Mouse (Mus musculus) lung, embryonic 16.5 days (tissue): ENCODE measurements around the gene Trir. TPM values are rescaled to one million over a fixed set of nuclear protein-coding genes. Genes with fewer than 3 reads are reported as not detected.

Source experiments
- ATAC-seq: fragments of 200-750 bp; cut with Nextera tagmentation; 2 replicates; pipeline ENCODE4 v1.8.0; 2017; ENCODE audit warnings: low read depth, mild to moderate bottlenecking, moderate library complexity
- H3K27ac ChIP-seq: fragments of 300-500 bp; sonication (generic); 2 replicates; pipeline ENCODE4 v1.5.1; 2014; ENCODE audit warnings: mild to moderate bottlenecking, control low read depth, low read length
- H3K27me3 ChIP-seq: fragments of 300-500 bp; sonication (generic); 2 replicates; pipeline ENCODE4 v1.6.1; 2014; ENCODE audit warnings: low read depth, low read length, mixed read lengths; ENCODE audit not compliant: control insufficient read depth, insufficient read depth
- H3K36me3 ChIP-seq: fragments of 300-500 bp; sonication (generic); 2 replicates; pipeline ENCODE4 v1.6.1; 2014; ENCODE audit warnings: low read length; ENCODE audit not compliant: control insufficient read depth, insufficient read depth
- H3K4me1 ChIP-seq: fragments of 300-500 bp; sonication (generic); replicated peaks from 2 replicates; pipeline ENCODE4 v1.6.1; 2014; ENCODE audit warnings: low read length, mixed read lengths; ENCODE audit not compliant: control insufficient read depth, insufficient read depth
- H3K4me2 ChIP-seq: fragments of 300-500 bp; sonication (generic); 2 replicates; pipeline ENCODE4 v1.6.1; 2014; ENCODE audit warnings: low read depth, low read length, control low read depth
- H3K4me3 ChIP-seq: fragments of 300-500 bp; sonication (generic); 2 replicates; pipeline ENCODE4 v1.5.1; 2014; ENCODE audit warnings: mild to moderate bottlenecking, low read length, control low read depth
- H3K9ac ChIP-seq: fragments of 300-500 bp; sonication (generic); 2 replicates; pipeline ENCODE4 v1.6.1; 2014; ENCODE audit warnings: low read length, control low read depth
- H3K9me3 ChIP-seq: fragments of 300-500 bp; sonication (generic); 2 replicates; pipeline ENCODE4 v1.6.1; 2016; ENCODE audit warnings: low read length; ENCODE audit not compliant: control insufficient read depth
- WGBS: fragments of 180-500 bp; shearing (Covaris S2); extraction: QIAGEN DNeasy Blood & Tissue Kit; methylation state at CpG from one replicate; pipeline ENCODE4 v1.1.7; 2014; 5-methylcytosine and 5-hydroxymethylcytosine counted together
- polyA plus RNA-seq: library from polyadenylated mRNA; unstranded; fragments of >200 nt; fragmentation: Nextera tagmentation; extraction: Ambion mirVana; gene quantifications from 2 replicates; pipeline ENCODE4 v1.2.1, GENCODE M21; 2015

The Trir gene
- polyA plus RNA-seq, 1 experiment from 2014 or later, result 101 TPM

DNA sequence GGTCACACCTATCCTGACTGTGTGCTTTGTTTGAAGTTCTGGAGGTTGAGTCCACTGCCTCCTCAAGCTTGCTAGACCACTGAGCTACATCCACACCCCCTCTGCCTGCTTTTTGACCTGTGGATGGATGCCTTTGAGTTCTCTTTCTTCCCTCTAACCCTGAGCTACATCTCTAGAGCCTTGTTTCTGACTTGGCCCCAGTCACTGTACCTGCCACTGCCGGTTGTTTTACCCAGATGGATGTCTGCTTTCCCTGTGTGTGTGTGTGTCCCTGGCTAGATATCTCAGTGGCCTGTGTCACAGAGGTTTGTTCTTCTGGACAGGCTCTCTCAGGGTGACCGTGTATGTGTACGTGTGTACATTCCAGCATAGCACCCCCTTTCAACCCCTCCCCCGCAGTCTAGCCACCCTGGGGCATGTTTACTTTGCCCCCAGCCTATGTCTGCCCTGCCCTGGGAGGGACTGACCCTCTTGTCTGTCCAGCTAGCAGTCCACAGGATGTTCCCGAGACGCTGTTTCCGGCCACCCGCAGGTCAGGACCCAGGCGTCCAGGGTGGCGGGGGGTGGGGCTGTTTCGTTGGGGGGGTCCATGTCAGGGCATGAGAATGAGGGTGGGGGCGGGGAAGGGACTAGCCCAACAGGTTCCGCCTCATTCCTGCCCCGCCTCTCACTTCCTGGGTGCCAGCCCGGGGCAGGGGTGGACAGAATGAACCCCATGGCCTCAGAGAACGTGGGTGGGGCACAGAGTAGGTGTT is 42.2 kb upstream of the Trir start:
- H3K9me3 ChIP-seq, result no peaks in the 10 kb centered on the region
- H3K4me1 ChIP-seq, result peaks cover 64% of the 10 kb centered on the region
- no peaks in the 10 kb centered on the region for H3K27me3 ChIP-seq
- ATAC-seq, result peak; percentile 7
- H3K36me3 ChIP-seq, result no peaks in the 10 kb centered on the region
- H3K27ac ChIP-seq, result peak overlapping the region; percentile 92
- peak overlapping the region; percentile 61 for H3K9ac ChIP-seq
- 3% methylated on average over 16 of the region's 16 CpGs for WGBS
- H3K4me3 ChIP-seq, result peak overlapping the region; percentile 51
- peak overlapping the region; percentile 83 for H3K4me2 ChIP-seq

DNA sequence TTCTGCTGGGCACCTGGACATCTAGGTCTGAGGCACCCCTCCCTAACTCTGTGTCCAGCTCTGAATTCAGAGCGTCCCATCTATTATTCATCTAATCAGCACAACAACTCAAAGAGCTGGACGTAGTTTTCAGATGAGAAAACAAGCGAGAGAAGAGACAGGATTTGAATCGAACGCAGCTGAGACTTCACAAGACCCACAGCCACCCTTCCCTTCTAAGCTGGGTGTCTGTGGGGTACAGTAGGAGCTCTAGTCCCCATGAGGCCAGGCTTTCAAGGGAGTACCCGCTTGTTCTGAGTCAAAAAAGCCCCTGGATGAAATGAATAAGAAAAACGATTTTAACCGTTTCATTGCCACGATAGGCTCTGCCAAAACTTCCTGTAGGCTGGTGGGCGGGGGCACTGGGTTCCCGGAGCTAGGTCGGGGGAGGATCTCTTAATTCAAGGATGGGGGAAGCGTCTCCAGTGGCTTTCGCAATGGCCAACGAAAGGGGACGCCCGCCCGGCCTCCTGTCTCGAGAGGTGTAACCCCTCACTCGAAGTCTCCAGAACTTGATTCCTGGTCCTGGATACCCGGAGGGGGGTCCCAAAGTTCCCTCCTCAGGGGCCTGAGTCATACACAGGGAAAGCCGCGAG is 41.5 kb upstream of the Trir start:
- no peak for ATAC-seq
- no peaks in the 10 kb centered on the region for H3K9me3 ChIP-seq
- no peaks in the 10 kb centered on the region for H3K36me3 ChIP-seq
- peak overlapping the region; percentile 92 for H3K27ac ChIP-seq
- peak overlapping the region; percentile 51 for H3K4me3 ChIP-seq
- peak overlapping the region; percentile 83 for H3K4me2 ChIP-seq
- peaks cover 60% of the 10 kb centered on the region for H3K4me1 ChIP-seq
- WGBS, result 1% methylated on average over 23 of the region's 23 CpGs
- H3K27me3 ChIP-seq, result no peaks in the 10 kb centered on the region
- peak overlapping the region; percentile 61 for H3K9ac ChIP-seq

- Histone ChIP-seq H3K27ac (peak overlapping the region; percentile 92), H3K27me3 (no peaks in the 10 kb centered on the region), H3K9ac (peak overlapping the region; percentile 61), H3K36me3 (no peaks in the 10 kb centered on the region), H3K4me3 (peak overlapping the region; percentile 51), H3K4me2 (peak overlapping the region; percentile 83), H3K9me3 (no peaks in the 10 kb centered on the region), H3K4me1 (peaks cover 55% of the 10 kb centered on the region)
- ATAC-seq, result peak; percentile 32
- WGBS, result under 1% methylated on average over 53 of the region's 53 CpGs
Measured at GRCm38 (mm10) chr8:84985684-84986378, 40.8 kb upstream of the Trir start.

GRCm38 (mm10) chr8:84986379-84986945 is 40.2 kb upstream of the Trir start:
- H3K4me1 ChIP-seq, result peaks cover 53% of the 10 kb centered on the region

DNA sequence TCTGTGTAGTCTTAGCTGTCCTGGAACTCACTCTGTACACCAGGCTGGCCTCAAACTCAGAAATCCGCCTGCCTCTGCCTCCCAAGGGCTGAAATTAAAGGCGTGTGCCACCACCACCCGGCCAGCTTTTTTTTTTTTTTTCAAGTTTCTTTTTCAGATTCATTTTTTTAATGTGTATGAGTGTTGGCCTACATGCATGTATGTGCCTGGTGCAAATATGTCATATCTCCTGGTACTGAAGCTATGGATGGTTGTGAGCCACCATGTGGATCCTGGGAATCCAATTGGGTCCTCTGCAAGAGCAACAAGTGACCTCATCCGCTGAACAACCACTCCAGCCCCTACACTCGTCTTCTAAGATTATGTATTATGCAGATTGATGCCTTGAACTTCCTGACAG is 39.2 kb upstream of the Trir start:
- no peak overlapping the region for H3K27ac ChIP-seq
- H3K4me3 ChIP-seq, result no peak overlapping the region
- H3K4me2 ChIP-seq, result no peak overlapping the region
- no peak for ATAC-seq
- H3K9ac ChIP-seq, result no peak overlapping the region
- 70% methylated on average over 5 of the region's 5 CpGs for WGBS
- H3K9me3 ChIP-seq, result no peaks in the 10 kb centered on the region
- H3K36me3 ChIP-seq, result no peaks in the 10 kb centered on the region
- no peaks in the 10 kb centered on the region for H3K27me3 ChIP-seq
- peaks cover 43% of the 10 kb centered on the region for H3K4me1 ChIP-seq

More at GRCm38 (mm10) chr8:84986379-84986945, 40.2 kb upstream of the Trir start:
- WGBS, result 35% methylated on average over 8 of the region's 8 CpGs
- H3K9ac ChIP-seq, result peak overlapping the region; percentile 61
- no peak for ATAC-seq
- no peaks in the 10 kb centered on the region for H3K9me3 ChIP-seq
- H3K27me3 ChIP-seq, result no peaks in the 10 kb centered on the region
- H3K4me2 ChIP-seq, result peak overlapping the region; percentile 83
- H3K27ac ChIP-seq, result peak overlapping the region; percentile 92
- peak overlapping the region; percentile 51 for H3K4me3 ChIP-seq
- no peaks in the 10 kb centered on the region for H3K36me3 ChIP-seq

GRCm38 (mm10) chr8:84987903-84988302 is 38.7 kb upstream of the Trir start:
- no peaks in the 10 kb centered on the region for H3K27me3 ChIP-seq
- 60% methylated on average over 2 of the region's 2 CpGs for WGBS
- H3K9ac ChIP-seq, result no peak overlapping the region
- H3K36me3 ChIP-seq, result no peaks in the 10 kb centered on the region
- no peaks in the 10 kb centered on the region for H3K9me3 ChIP-seq
- H3K4me3 ChIP-seq, result no peak overlapping the region
- no peak for ATAC-seq
- peaks cover 40% of the 10 kb centered on the region for H3K4me1 ChIP-seq
- H3K4me2 ChIP-seq, result no peak overlapping the region
- no peak overlapping the region for H3K27ac ChIP-seq

DNA sequence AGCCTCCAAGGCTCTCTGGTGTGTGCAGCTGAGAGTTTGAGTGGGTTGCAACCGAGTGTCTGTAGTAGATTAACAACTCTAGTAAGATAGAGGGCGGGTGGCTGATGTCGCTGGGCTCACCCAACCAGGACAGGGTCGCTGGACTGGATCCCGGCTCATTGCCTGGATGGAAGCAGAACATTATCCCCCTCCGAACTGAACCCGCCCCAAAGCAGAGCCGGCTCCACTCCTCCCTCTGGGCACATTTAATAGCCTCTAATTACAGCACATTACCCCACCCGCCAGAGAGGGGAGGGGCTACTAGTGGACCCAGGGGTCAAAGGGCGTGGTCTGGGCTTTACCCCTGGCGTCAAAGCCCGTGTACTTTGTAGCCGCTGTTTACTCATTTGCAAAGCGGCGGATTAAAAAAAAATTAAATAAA is 37.3 kb upstream of the Trir start:
- ATAC-seq, result no peak
- Histone ChIP-seq H3K4me2 (peak overlapping the region; percentile 88), H3K9ac (peak overlapping the region; percentile 29), H3K4me3 (peak overlapping the region; percentile 17; the same call in 1 of the 2 replicates), H3K27me3 (no peaks in the 10 kb centered on the region), H3K9me3 (no peaks in the 10 kb centered on the region), H3K4me1 (peaks cover 32% of the 10 kb centered on the region), H3K27ac (peak overlapping the region; percentile 66), H3K36me3 (no peaks in the 10 kb centered on the region)
- WGBS, result 14% methylated on average over 15 of the region's 15 CpGs

- H3K27ac ChIP-seq, result peak overlapping the region; percentile 94
- peak; percentile 64 for ATAC-seq
- H3K36me3 ChIP-seq, result no peaks in the 10 kb centered on the region
- WGBS, result under 1% methylated on average over 15 of the region's 15 CpGs
- H3K27me3 ChIP-seq, result no peaks in the 10 kb centered on the region
- H3K4me3 ChIP-seq, result peak overlapping the region; percentile 73
- peaks cover 28% of the 10 kb centered on the region for H3K4me1 ChIP-seq
- peak overlapping the region; percentile 88 for H3K4me2 ChIP-seq
- H3K9ac ChIP-seq, result peak overlapping the region; percentile 75
- no peaks in the 10 kb centered on the region for H3K9me3 ChIP-seq
Measured at GRCm38 (mm10) chr8:84989810-84990209, 36.8 kb upstream of the Trir start.

DNA sequence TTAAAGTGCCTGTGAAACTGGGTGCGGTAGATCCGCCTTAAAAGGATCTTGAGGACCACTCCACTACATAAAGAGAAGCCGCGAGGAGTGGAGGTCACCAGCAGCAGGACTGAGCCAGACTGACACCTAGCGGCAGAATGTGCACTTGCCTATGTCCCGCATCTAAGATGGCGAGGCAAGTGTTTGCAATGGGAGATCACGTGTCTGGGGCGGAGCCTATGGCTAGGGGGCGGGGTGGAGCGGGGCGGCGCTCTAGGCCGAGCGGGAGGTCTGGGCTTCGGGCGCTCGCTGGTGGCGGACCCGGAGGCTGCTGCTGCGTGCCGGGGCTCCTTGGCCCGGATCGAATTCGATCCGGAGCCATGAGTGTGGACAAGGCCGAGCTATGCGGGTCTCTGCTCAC is 36.3 kb upstream of the Trir start, which contains the start of gene Hook2:
Gene Hook2 (plus strand): TSS at position 255 of the 400 bp plus-strand sequence.
- Histone ChIP-seq H3K27me3 (no peaks in the 10 kb centered on the region; the same call in 1 of the 2 replicates), H3K9ac (peak within 1 kb of the TSS; percentile 82), H3K4me2 (peak within 1 kb of the TSS; percentile 88), H3K4me1 (peaks cover 22% of the 10 kb centered on the region), H3K4me3 (peak within 1 kb of the TSS; percentile 73), H3K9me3 (no peaks in the 10 kb centered on the region), H3K27ac (peak within 1 kb of the TSS; percentile 94), H3K36me3 (no peaks in the 10 kb centered on the region)
- WGBS, result under 1% methylated on average over 27 of the region's 28 CpGs
- peak; percentile 91 for ATAC-seq
